In the genomic region with DNA sequence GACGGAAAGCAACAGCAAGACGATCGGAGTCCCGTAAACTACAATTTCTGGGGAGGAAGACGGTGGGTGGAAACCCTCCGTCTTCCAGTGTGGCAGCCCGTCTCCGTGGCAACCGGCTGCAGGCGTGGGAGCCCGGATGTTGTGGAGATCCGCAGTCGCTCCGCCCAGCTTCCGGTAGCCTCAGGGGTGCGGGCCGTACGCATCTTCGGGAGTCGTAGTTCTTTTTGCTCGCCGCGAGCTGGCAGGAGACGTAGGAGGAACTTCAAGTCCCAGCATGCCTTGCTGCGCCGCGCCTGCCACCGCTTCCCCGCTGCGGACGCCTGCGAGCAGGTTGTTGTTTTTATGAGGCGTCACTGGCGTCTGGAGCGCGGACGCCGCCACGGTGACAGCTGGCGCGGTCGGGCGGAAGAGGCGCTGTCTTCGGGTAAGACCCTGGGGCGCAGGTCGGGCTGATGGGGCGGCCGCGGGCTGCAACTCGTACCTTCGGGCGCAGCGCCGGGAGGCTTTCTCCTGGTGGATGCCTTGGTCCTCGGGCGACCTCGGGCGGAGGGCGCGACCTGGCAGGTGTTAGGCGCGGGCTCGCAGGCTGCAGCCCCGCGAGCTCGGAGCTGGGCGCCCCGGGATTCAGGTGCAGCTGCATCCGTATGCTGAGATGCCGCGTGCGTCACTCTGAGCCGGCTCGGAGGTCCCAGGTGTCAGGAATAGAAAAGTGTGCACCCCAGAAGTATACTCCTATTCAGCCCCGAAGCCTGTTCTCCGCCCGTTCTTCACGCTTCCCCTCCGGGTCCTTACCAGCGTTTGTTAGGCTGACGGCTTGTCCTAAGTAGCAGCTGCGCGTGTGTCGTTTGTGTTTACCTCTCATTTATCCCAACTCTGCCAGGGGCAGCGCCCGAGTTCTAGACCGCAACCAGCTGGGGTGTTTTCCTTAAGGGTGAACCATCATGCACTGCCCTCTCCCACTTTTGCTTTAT, we compare ENCODE assay signal across 8 mouse cellular contexts. TPM values are rescaled to one million over a fixed set of nuclear protein-coding genes. Genes with fewer than 3 reads are reported as not detected.
DNase-seq lines count a peak whose midpoint lies in the region; ATAC-seq lines count a peak whose summit lies in the region.

Ccpg1os (minus strand) TSS at position 133 of the 971 bp plus-strand sequence.
Ccpg1 (plus strand) TSS at position 180 of the 971 bp plus-strand sequence.

- H3K36me3 ChIP-seq in hindbrain, embryonic 15.5 days = no peaks in the 10 kb centered on the region

- ATAC-seq in hindbrain, embryonic 15.5 days (ENCODE audit: low FRiP score, low read depth) = peak; percentile 99

- peak within 1 kb of the TSS; percentile 83 for H3K9ac ChIP-seq in hindbrain, embryonic 15.5 days

- under 1% methylated on average over 82 of the region's 88 CpGs for WGBS in hindbrain, embryonic 15.5 days

- peaks cover 23% of the 10 kb centered on the region for H3K4me1 ChIP-seq in hindbrain, embryonic 15.5 days (replicated peaks)

- H3K27me3 ChIP-seq in hindbrain, embryonic 15.5 days = no peaks in the 10 kb centered on the region

- DNase-seq in T-cell, adult 2 months (ENCODE audit: low spot score) = peak; percentile 99
- DNase-seq in cerebellum, postnatal 36 days = peak; percentile 96
- DNase-seq in frontal cortex, postnatal 36 days (ENCODE audit: low spot score in 2 of 2) = peak; percentile 96 to 99
- peak; percentile 96 for DNase-seq in left cerebral cortex, adult 11 months (ENCODE audit: low spot score)
- DNase-seq in lung, postnatal 4 days = peak; percentile 96 to 99
- peak; percentile 92 for DNase-seq in retina, postnatal 7 days (ENCODE audit: low read depth, low spot score)
- DNase-seq in urinary bladder, adult 2 months (ENCODE audit: low spot score) = peak; percentile 80

- H3K27ac ChIP-seq in hindbrain, embryonic 15.5 days (replicated peaks) = peak within 1 kb of the TSS; percentile 90

- no peaks in the 10 kb centered on the region for H3K9me3 ChIP-seq in hindbrain, embryonic 15.5 days

- H3K4me2 ChIP-seq in hindbrain, embryonic 15.5 days = peak within 1 kb of the TSS; percentile 81

- peak within 1 kb of the TSS; percentile 82 for H3K4me3 ChIP-seq in hindbrain, embryonic 15.5 days

RNA-seq across cellular contexts. Expression of gene Ccpg1os, which starts in this region (rescaled TPM):
- 23.5 and 23.7 TPM in 2 replicates for polyA plus RNA-seq in hindbrain, embryonic 15.5 days (2015; fragmentation: Nextera tagmentation; extraction: Ambion mirVana)
- 29.4 TPM in 2 replicates for polyA plus RNA-seq in urinary bladder, adult 2 months (2012; rRNA removed)

RNA-seq across cellular contexts. Expression of gene Ccpg1, which starts in this region (rescaled TPM):
- 44.2 and 49.2 TPM in 2 replicates for polyA plus RNA-seq in hindbrain, embryonic 15.5 days (2015; fragmentation: Nextera tagmentation; extraction: Ambion mirVana)
- 25.9 and 49.0 TPM in 2 replicates for polyA plus RNA-seq in urinary bladder, adult 2 months (2012; rRNA removed)

Comparison
In these comparisons a context has a peak if more than half of its experiments do, and no peak if none do; other contexts are left out.
1. Peak in every context shown above with its lines: DNase-seq, ATAC-seq, H3K4me3 ChIP-seq and H3K27ac ChIP-seq.